Mouse (Mus musculus) splenic B cell, adult 2 months (primary cell): ENCODE data around the gene Akap6.

Experiments used
- DNase-seq: peaks from one replicate; pipeline ENCODE4 v3.0.0-alpha.2; 2011; ENCODE audit warnings: low read depth, low spot score
- H3K27me3 ChIP-seq: 2 replicates; pipeline ENCODE4 v1.6.1; 2012; ENCODE audit warnings: mild to moderate bottlenecking, low read length, moderate library complexity, mixed read lengths; ENCODE audit not compliant: control insufficient read depth, poor library complexity, insufficient read depth, severe bottlenecking
- H3K36me3 ChIP-seq: 2 replicates; pipeline ENCODE4 v1.6.1; 2012; ENCODE audit warnings: mild to moderate bottlenecking, low read length, moderate library complexity, mixed read lengths; ENCODE audit not compliant: control insufficient read depth, poor library complexity, insufficient read depth, severe bottlenecking

Gene Akap6

DNA sequence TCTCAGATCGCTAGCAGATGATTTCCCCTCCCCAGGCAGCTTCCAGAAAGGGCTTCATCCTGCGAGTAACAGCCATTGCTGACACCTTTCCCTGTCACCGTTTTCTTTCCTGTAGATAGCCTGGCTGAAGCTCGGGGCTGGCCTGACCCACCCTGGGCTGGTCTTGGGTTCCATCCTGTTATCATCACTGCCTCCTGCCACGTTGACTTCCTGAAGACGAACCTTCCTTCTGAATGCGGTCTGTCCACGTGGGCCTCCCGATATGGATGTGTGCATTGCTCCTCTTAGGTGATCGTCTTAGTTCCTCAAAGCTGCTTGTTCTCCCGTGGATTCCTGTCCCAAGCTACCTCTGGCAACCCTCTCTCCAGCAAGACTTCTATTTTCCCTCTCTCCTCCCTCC, 448.5 kb downstream of the Akap6 start:
- H3K36me3 ChIP-seq: no peaks in the 10 kb centered on the region
- H3K27me3 ChIP-seq: no peaks in the 10 kb centered on the region
- DNase-seq: no peak

DNA sequence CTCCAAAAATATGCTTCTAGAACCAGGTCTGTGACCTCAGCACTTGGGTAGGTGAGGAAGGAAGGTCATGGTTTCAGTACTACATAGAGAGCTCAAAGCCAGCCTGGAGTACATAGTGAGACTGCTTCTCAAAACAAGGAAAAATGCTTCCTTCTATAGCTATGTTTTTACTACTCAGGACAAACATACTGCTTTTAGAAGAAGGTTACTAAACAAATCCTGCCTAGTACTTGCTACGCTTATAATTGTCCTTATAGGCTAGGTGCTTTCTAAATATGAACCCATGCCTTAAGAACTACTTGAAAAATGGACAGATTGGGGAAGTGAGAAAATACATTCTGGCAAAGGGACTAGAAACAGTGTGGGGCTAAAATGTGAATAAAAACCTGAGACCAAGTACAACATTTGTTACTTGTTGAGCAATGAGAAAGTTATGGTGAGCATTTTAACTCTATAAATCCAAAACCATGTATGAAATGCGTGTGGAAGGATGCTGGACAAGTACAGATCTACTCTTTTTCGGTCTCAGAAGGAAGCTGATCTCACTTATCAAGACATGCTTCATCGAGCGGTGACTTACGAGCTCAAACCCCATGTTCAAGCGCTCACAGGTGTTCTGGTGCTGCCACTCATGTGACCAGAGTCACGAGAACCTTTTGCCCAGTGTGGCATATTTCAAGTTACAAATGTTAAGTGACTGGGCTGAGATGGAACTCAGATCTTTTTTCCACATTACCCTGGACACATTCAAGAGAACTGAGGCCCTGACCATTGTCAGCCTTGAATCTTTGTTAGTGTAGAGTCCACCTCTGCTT, 469.2 kb downstream of the Akap6 start:
- no peaks in the 10 kb centered on the region for H3K27me3 ChIP-seq
- peak; percentile 28 for DNase-seq
- H3K36me3 ChIP-seq: no peaks in the 10 kb centered on the region

DNA sequence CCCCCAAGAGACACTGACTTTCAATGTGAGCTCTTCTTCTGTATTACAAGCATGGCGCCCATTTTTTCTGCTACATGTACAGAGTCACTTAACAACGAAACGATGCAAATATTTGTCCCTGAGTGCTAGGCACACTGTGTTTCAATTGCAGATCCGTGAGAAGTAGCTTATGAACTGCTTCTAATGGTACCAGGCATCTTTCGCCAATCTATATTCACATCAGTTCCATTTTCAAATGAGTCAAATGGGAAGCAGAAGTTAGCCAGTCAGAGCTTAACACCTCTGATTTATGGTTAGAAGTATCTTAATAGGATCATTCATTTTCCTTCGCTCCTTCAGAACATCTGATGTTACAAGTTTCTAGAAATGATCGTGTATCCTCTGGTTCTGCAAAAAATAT, 492.3 kb downstream of the Akap6 start:
- Histone ChIP-seq H3K27me3 (no peaks in the 10 kb centered on the region), H3K36me3 (no peaks in the 10 kb centered on the region)
- DNase-seq: no peak

GRCm38 (mm10) chr12:53193664-53194063, 494.5 kb downstream of the Akap6 start:
- Histone ChIP-seq H3K27me3 (no peaks in the 10 kb centered on the region), H3K36me3 (no peaks in the 10 kb centered on the region)
- DNase-seq: no peak
